Mouse (Mus musculus): ENCODE measurements around the gene Ackr1.
"Not testable (repeated sequence)": the region's sequence is repeated elsewhere in the genome, so short reads cannot be mapped to it uniquely, and the experiment has no call there.

The Ackr1 gene

GRCm38 (mm10) chr1:173349192-173349591 lies 15.6 kb upstream of the Ackr1 start:
- no peak for DNase-seq (ENCODE audit: extremely low spot score, low read depth, low spot score)

- DNase-seq (ENCODE audit: extremely low spot score, low read depth, low spot score), result no peak
Observed at GRCm38 (mm10) chr1:173348527-173348926, 15.0 kb upstream of the Ackr1 start.

GRCm38 (mm10) chr1:173345112-173345511 lies 11.6 kb upstream of the Ackr1 start:
- no peak for DNase-seq (ENCODE audit: extremely low spot score, low read depth, low spot score)

- DNase-seq (ENCODE audit: extremely low spot score, low read depth, low spot score), result no peak
Observed at GRCm38 (mm10) chr1:173343934-173344333, 10.4 kb upstream of the Ackr1 start.

- DNase-seq (ENCODE audit: extremely low spot score, low read depth, low spot score), result no peak
Observed at GRCm38 (mm10) chr1:173342425-173342824, 8.9 kb upstream of the Ackr1 start.

- no peak for DNase-seq (ENCODE audit: extremely low spot score, low read depth, low spot score)
Observed at GRCm38 (mm10) chr1:173339543-173339942, 6.0 kb upstream of the Ackr1 start.

- no peak for DNase-seq (ENCODE audit: extremely low spot score, low read depth, low spot score)
Observed at GRCm38 (mm10) chr1:173337008-173337407, 3.5 kb upstream of the Ackr1 start.

GRCm38 (mm10) chr1:173335903-173336302 lies 2.4 kb upstream of the Ackr1 start:
- DNase-seq (ENCODE audit: extremely low spot score, low read depth, low spot score), result no peak

- DNase-seq (ENCODE audit: extremely low spot score, low read depth, low spot score), result no peak
Observed at GRCm38 (mm10) chr1:173332418-173332817, 1.1 kb downstream of the Ackr1 start.

- no peak for DNase-seq (ENCODE audit: extremely low spot score, low read depth, low spot score)
Observed at GRCm38 (mm10) chr1:173329743-173330142, 3.8 kb downstream of the Ackr1 start.

GRCm38 (mm10) chr1:173329185-173329584 lies 4.4 kb downstream of the Ackr1 start:
- no peak for DNase-seq (ENCODE audit: extremely low spot score, low read depth, low spot score)

- DNase-seq (ENCODE audit: extremely low spot score, low read depth, low spot score), result no peak
Observed at GRCm38 (mm10) chr1:173328446-173328845, 5.1 kb downstream of the Ackr1 start.

GRCm38 (mm10) chr1:173326552-173326951 lies 7.0 kb downstream of the Ackr1 start:
- DNase-seq (ENCODE audit: extremely low spot score, low read depth, low spot score), result no peak

- no peak for DNase-seq (ENCODE audit: extremely low spot score, low read depth, low spot score)
Observed at GRCm38 (mm10) chr1:173325395-173325794, 8.2 kb downstream of the Ackr1 start.

- DNase-seq (ENCODE audit: extremely low spot score, low read depth, low spot score), result no peak
Observed at GRCm38 (mm10) chr1:173324961-173325360, 8.6 kb downstream of the Ackr1 start.

- DNase-seq (ENCODE audit: extremely low spot score, low read depth, low spot score), result no peak
Observed at GRCm38 (mm10) chr1:173323839-173324585, 9.5 kb downstream of the Ackr1 start.

GRCm38 (mm10) chr1:173322249-173322627 lies 11.3 kb downstream of the Ackr1 start:
- DNase-seq (ENCODE audit: extremely low spot score, low read depth, low spot score), result no peak

- DNase-seq (ENCODE audit: extremely low spot score, low read depth, low spot score), result no peak
Observed at GRCm38 (mm10) chr1:173321593-173322248, 11.8 kb downstream of the Ackr1 start.

GRCm38 (mm10) chr1:173317925-173318477 lies 15.5 kb downstream of the Ackr1 start:
- no peak for DNase-seq (ENCODE audit: extremely low spot score, low read depth, low spot score)

GRCm38 (mm10) chr1:173315725-173316124 lies 17.8 kb downstream of the Ackr1 start:
- no peak for DNase-seq (ENCODE audit: extremely low spot score, low read depth, low spot score)

GRCm38 (mm10) chr1:173313535-173314050 lies 20.0 kb downstream of the Ackr1 start:
- DNase-seq (ENCODE audit: extremely low spot score, low read depth, low spot score), result not testable (repeated sequence)

GRCm38 (mm10) chr1:173302795-173303194 lies 30.8 kb downstream of the Ackr1 start:
- not testable (repeated sequence) for DNase-seq (ENCODE audit: extremely low spot score, low read depth, low spot score)
